Mouse (Mus musculus): ENCODE results near the gene Emp1.

DNA sequence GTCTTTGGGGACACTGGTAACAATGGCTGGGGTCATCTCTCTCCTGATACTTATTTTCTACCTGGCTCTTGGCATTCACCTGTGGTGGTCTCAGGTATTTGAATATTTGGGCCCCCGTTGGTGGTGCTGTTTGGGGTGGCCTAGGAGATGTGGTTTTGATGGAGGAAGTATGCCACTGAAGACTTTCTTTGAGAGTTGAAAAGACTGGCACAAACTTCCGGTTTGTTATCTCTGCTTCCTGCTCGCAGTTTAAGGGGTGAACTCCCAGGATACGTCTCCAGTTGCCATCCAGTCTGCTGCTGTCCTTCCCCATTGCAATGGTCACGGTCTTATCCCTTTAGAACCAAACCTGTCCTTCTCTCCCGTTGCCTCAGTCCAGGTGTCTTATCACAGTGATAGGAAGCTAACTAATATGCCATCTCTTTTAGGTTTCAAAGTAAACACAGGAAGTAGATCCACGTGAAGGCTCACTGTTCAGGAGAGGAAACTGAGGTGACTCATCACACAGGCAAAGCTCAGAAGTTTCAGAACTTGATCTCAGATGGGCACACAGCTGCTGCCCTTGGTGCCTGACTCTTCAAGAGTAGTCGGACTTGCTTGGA is 56.0 kb downstream of the Emp1 start:
- no peak for TF ChIP-seq USF1 (IDR thresholded peaks at IDR 0.05; ENCODE audit: low read depth, low read length)
- TF ChIP-seq JUND (IDR thresholded peaks at IDR 0.05; ENCODE audit: low read depth, low read length), result no peak

Data from MEL (cell line).